Mouse (Mus musculus): ENCODE results near the gene Ttbk2. TPM values are rescaled to one million over a fixed set of nuclear protein-coding genes. Genes with fewer than 3 reads are reported as not detected.

Ttbk2 gene
- total RNA-seq (2021), result 10 to 100 TPM; 66.9 TPM

DNA sequence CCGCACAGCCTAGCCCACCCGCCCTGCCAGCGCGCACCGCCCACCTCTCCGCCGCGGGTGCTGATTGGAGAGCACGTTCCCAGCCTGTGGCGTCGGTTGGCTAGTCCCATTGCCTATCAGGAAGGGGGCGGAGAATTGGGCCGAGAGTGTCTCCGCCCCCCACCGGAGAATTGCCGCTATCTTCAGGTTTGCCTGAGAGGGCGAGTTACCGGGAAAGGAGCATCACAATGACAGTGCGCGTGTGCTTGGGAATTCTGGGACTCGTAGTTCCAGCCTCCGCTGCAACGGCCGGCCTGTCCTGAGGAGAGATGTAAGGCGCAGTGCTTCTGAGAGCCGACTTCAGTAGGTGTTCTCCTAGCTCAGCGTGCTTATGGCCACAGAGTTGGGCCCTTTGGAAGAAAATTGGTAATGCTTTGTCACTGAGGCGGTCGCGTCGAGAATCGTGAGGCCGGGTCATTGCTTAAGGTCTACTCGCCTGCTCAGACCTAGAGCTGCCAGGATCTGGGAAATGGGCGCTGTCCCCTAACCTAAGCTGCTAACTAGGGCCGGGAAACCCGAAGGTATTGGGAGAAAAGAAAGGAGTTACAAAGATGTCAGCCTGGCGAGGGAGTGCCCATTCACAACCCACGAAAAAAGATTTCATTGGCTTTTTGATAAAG lies at the start of gene Ttbk2:
Gene Ttbk2 (minus strand): TSS at position 181 of the 659 bp plus-strand sequence.
- peak; percentile 98 for DNase-seq (ENCODE audit: extremely low spot score in 1 of 2, low spot score in 2 of 2)
- intact Hi-C loops (cut with DNase I), result loop anchor here (1.0 kb wide), 1 partner anchor 120 kb away; no protein-coding TSS in a partner anchor

DNA sequence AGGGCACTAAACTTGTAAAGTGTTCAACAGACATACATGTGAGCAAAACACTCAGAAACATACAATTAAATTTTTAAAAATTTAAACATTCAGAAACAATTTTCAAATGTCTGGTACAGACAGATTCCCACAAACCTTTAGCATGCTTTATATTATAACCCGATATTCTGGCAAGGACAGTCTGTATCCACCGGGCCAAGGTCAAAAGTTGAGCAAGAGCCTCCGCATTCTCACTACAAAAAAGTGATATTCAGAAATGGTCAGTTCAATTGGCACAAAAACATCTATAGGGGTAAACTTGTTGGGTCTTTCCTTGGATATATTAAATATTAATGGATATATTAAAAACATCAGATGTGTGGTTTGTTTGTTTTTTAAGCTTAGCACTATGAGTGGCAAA lies 46.0 kb upstream of the Ttbk2 start:
- intact Hi-C loops (cut with DNase I), result no loop called here
- no peak for DNase-seq (ENCODE audit: extremely low spot score in 1 of 2, low spot score in 2 of 2)

GRCm38 (mm10) chr2:120887601-120888000 lies 37.2 kb upstream of the Ttbk2 start:
- intact Hi-C loops (cut with DNase I), result no loop called here
- no peak for DNase-seq (ENCODE audit: extremely low spot score in 1 of 2, low spot score in 2 of 2)

DNA sequence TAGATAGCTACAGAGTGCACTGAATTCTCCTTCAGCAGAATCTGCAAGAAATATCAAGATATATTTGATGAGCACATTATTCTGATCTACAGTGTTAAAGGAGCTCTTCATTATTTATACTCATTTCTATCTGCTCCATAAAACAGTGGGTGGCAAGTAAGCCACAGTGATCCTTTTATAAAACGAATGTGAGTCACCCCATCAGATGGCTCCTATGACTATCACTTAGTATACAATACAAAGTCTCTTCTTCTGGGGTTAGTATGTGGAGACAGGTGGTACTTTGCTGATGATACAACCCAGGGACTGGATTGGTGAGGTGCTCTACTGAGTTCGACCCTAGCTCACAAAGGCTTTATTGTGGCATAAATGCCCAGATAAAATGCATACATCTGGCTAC lies 22.8 kb upstream of the Ttbk2 start:
- intact Hi-C loops (cut with DNase I), result no loop called here
- no peak for DNase-seq (ENCODE audit: extremely low spot score in 1 of 2, low spot score in 2 of 2)

DNA sequence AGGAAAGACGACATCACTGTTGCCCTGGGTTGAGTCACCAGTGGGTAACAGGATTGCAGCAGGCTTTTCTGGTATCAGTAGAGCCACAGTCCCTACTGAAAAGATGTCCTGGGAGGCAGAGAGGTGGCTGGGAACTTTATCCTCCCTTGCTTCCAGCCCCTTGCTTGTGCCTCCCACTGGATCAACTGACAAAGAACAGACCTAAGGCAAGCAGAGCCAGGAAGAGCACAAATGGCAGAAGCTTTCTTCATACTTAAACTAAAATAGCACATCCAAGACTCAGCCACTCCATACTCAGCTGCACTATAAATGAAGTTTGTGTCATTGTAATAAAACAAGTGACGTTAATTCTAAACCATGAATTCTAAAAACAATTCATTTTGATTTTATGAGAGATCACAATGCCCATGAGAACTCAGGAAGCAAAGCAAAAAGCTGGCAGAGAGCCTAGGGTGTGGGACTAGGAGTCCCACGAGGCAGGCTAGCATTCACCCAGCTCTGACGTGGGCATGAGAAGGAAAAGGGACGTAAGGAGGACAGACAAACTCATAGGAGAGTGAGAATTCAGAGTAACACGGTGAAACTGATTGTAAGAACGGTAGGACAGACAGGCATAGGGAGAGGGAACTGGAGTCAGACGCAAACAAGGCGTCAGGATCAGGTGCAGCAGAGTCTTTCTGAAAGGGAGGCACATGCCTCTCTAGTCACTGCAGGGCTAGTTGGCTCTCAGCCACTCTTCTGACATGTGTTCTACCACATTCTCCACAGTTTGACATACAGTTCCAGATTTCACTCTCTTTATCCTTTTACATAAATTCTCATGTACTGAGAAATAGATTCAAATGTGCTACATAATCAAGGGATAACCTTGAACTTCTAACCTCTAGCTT lies 21.3 kb upstream of the Ttbk2 start:
- intact Hi-C loops (cut with DNase I), result no loop called here

GRCm38 (mm10) chr2:120867336-120867735 lies 16.9 kb upstream of the Ttbk2 start:
- DNase-seq (ENCODE audit: extremely low spot score in 1 of 2, low spot score in 2 of 2), result no peak

More for the DNA sequence above, 21.3 kb upstream of the Ttbk2 start:
- DNase-seq (ENCODE audit: extremely low spot score in 1 of 2, low spot score in 2 of 2), result peak in 1 of 2 experiments; percentile 46

GRCm38 (mm10) chr2:120866561-120866960 lies 16.2 kb upstream of the Ttbk2 start:
- intact Hi-C loops (cut with DNase I), result loop anchor here (10.0 kb wide), 1 partner anchor 112 kb away; no protein-coding TSS in a partner anchor
- DNase-seq (ENCODE audit: extremely low spot score in 1 of 2, low spot score in 2 of 2), result peak in 1 of 2 experiments; percentile 46

More at GRCm38 (mm10) chr2:120867336-120867735, 16.9 kb upstream of the Ttbk2 start:
- intact Hi-C loops (cut with DNase I), result loop anchor here (10.0 kb wide), 1 partner anchor 113 kb away; no protein-coding TSS in a partner anchor

- intact Hi-C loops (cut with DNase I), result loop anchor here (10.0 kb wide), 1 partner anchor 109 kb away; no protein-coding TSS in a partner anchor
- DNase-seq (ENCODE audit: extremely low spot score in 1 of 2, low spot score in 2 of 2), result no peak
Observed at GRCm38 (mm10) chr2:120863389-120863788, 13.0 kb upstream of the Ttbk2 start.

- no peak for DNase-seq (ENCODE audit: extremely low spot score in 1 of 2, low spot score in 2 of 2)
- intact Hi-C loops (cut with DNase I), result loop anchor here (10.0 kb wide), 1 partner anchor 106 kb away; no protein-coding TSS in a partner anchor
Observed at GRCm38 (mm10) chr2:120860699-120861098, 10.3 kb upstream of the Ttbk2 start.

DNA sequence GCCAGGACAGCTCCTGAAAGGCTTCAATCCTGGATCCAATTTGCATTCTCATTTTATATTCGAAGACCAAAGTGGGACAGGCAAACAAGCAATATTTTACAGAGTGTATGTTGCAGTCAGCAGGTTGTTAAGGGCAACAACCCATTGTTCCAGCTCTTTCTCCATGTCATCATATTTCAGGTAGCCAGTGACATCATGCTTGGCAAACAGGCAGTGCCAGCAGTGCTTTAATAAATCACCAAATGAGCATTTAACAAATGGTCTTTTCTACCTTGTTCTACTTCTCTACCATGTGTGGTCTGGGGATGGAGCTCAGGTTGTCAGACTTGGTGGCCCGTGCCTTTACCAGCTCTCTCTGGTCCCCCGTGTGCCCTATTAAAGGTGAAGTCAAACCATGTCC lies 7.7 kb upstream of the Ttbk2 start:
- intact Hi-C loops (cut with DNase I), result no loop called here
- DNase-seq (ENCODE audit: extremely low spot score in 1 of 2, low spot score in 2 of 2), result no peak

GRCm38 (mm10) chr2:120853151-120853550 lies 2.7 kb upstream of the Ttbk2 start:
- DNase-seq (ENCODE audit: extremely low spot score in 1 of 2, low spot score in 2 of 2), result no peak
- intact Hi-C loops (cut with DNase I), result no loop called here

DNA sequence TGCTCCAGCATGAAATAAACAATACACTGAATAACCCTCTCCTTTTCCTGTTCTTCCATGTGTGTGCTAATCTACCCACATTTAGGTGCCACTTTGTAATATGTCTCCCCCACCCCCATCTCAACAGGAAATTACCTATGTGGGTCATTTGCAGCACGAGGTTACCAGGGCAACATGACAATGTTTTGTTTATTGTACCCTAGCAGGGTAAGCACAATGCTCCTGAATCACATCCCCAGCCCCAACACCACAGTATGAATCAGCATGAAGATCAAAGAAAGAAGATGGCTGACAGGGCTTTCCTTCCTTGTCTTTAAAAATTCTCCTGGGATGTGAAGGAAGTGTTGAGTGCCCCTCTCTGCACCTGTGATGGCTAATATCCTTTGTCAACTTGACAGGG lies 2.2 kb upstream of the Ttbk2 start:
- intact Hi-C loops (cut with DNase I), result no loop called here
- no peak for DNase-seq (ENCODE audit: extremely low spot score in 1 of 2, low spot score in 2 of 2)

GRCm38 (mm10) chr2:120849449-120850423 lies 668 bp downstream of the Ttbk2 start, which contains the start of gene Cdan1:
Gene Cdan1 (minus strand): TSS chr2:120850128.
- DNase-seq (ENCODE audit: extremely low spot score in 1 of 2, low spot score in 2 of 2), result peak in 1 of 2 experiments; percentile 73
- intact Hi-C loops (cut with DNase I), result loop anchor here (1.0 kb wide), 1 partner anchor 119 kb away; no protein-coding TSS in a partner anchor

GRCm38 (mm10) chr2:120845280-120845679 lies 5.1 kb downstream of the Ttbk2 start:
- intact Hi-C loops (cut with DNase I), result no loop called here
- no peak for DNase-seq (ENCODE audit: extremely low spot score in 1 of 2, low spot score in 2 of 2)

DNA sequence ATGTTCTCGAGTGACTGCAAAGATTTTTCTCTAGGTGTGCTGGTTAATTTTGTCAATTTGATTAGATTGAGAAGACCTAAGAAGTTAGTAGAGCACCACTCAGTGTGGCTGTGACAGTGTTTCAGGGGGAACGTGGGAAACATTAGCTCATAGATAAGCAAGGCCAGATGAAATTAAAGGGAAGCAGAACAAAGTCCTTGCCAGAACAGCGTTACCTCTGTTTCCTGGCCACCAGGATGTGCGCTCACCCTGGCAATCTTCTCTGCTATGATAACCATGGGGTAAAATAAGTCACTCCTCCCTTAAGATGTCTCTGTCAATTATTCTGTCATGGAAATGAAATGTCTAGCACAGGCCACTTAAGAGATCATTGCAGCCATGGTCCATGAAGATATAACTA lies 6.4 kb downstream of the Ttbk2 start:
- intact Hi-C loops (cut with DNase I), result no loop called here

DNA sequence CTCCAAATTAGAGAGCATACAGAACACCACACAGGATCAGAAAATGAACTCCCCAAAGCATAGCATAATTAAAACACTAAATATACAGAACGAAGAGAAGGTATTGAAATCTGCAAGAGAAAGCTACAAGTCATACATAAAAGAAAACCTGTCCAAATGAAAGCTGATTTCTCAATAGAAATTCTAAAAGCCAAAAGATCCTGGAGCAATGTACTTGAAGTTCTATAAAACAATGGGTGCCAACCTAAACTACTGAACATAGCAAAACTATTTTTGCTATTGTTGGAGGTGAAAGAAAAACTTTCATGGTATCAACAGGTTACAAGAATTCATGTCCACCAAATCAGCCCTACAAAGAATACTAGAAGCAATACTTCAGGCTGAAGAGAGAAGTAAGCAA lies 9.2 kb downstream of the Ttbk2 start:
- no peak for DNase-seq (ENCODE audit: extremely low spot score in 1 of 2, low spot score in 2 of 2)
- intact Hi-C loops (cut with DNase I), result no loop called here

More for the DNA sequence above, 6.4 kb downstream of the Ttbk2 start:
- no peak for DNase-seq (ENCODE audit: extremely low spot score in 1 of 2, low spot score in 2 of 2)

- intact Hi-C loops (cut with DNase I), result no loop called here
- no peak for DNase-seq (ENCODE audit: extremely low spot score in 1 of 2, low spot score in 2 of 2)
Observed at GRCm38 (mm10) chr2:120835167-120835566, 15.2 kb downstream of the Ttbk2 start.

GRCm38 (mm10) chr2:120826936-120827638 lies 23.3 kb downstream of the Ttbk2 start:
- intact Hi-C loops (cut with DNase I), result no loop called here
- DNase-seq (ENCODE audit: extremely low spot score in 1 of 2, low spot score in 2 of 2), result no peak
